Mouse (Mus musculus) myocyte (in vitro differentiated cells): Measurements from ENCODE around the gene St3gal6.

Experiments
- CEBPB ChIP-seq: IDR thresholded peaks from 2 replicates; pipeline ENCODE4 v1.6.1; 2011; ENCODE audit warnings: mild to moderate bottlenecking, moderate library complexity; ENCODE audit not compliant: poor library complexity, insufficient read depth, severe bottlenecking
- E2F4 ChIP-seq: IDR thresholded peaks from one replicate; pipeline ENCODE4 v1.6.1; 2011; ENCODE audit warnings: mild to moderate bottlenecking, control low read depth, moderate library complexity; ENCODE audit not compliant: insufficient read depth
- MAX ChIP-seq: IDR thresholded peaks from one replicate; pipeline ENCODE4 v1.6.1; 2011; ENCODE audit warnings: low read depth, mild to moderate bottlenecking, control low read depth
- MYOD1 ChIP-seq, 3 experiments: IDR thresholded peaks; one replicate each; pipeline ENCODE4 v1.6.1; 2011; ENCODE audit warnings: control low read depth in 2 of 3, low read depth in 2 of 3, mild to moderate bottlenecking in 2 of 3, moderate library complexity in 1 of 3; ENCODE audit not compliant: insufficient read length in 2 of 3, control insufficient read depth in 1 of 3
- POLR2A ChIP-seq: IDR thresholded peaks from one replicate; pipeline ENCODE4 v1.6.1; 2011; ENCODE audit warnings: low read depth, mild to moderate bottlenecking, control low read depth, moderate library complexity; ENCODE audit not compliant: insufficient read length
- REST ChIP-seq: IDR thresholded peaks from one replicate; pipeline ENCODE4 v1.6.1; 2011; ENCODE audit warnings: mild to moderate bottlenecking, control low read depth, moderate library complexity; ENCODE audit not compliant: insufficient read depth, insufficient read length
- TCF12 ChIP-seq: IDR thresholded peaks from one replicate; pipeline ENCODE4 v1.6.1; 2011; ENCODE audit warnings: mild to moderate bottlenecking, control low read depth; ENCODE audit not compliant: poor library complexity, insufficient read depth, severe bottlenecking
- USF1 ChIP-seq: IDR thresholded peaks from one replicate; pipeline ENCODE4 v1.6.1; 2011; ENCODE audit warnings: low read depth, mild to moderate bottlenecking, control low read depth, moderate library complexity

DNA sequence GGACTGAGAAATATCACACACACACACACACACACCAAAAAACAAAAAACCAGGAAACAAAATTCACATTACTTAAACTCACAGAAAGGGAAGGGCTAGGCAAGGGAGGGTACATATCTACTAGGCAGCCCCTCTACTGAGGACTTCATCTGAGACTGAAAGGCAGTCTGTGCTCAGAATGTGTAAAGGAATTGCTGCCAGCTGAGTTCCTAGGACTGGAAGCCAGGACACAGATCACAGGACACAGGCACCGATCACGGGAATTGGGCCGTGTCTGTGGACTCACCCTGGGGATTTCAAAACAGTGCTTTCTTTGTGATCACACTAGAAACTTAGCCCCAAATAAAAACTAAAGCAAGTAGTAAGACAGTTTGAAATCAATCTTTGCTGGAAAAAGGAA, 11.2 kb downstream of the St3gal6 start:
- TF ChIP-seq POLR2A (no peak), TCF12 (no peak), MYOD1 (IDR thresholded peaks at IDR 0.05; ENCODE audit: control insufficient read depth in 1 of 3, insufficient read length in 2 of 3, low read depth in 2 of 3) (no peak), CEBPB (no peak), MAX (no peak), REST (no peak), E2F4 (no peak), USF1 (no peak)
